Mouse (Mus musculus): ENCODE results near the gene Slc12a7. TPM values are rescaled to one million over a fixed set of nuclear protein-coding genes. Genes with fewer than 3 reads are reported as not detected.

The Slc12a7 gene
- polyA plus RNA-seq, 1 experiment from 2014 or later = 49.1 TPM

GRCm38 (mm10) chr13:73821251-73821650 is 88.4 kb downstream of the Slc12a7 start:
- no peaks in the 10 kb centered on the region for H3K27me3 ChIP-seq (ENCODE audit: control insufficient read depth, insufficient read depth, low read length)
- no peak for ATAC-seq (ENCODE audit: insufficient number of reproducible peaks, low FRiP score, low TSS enrichment, low read depth)
- no peak overlapping the region for H3K4me2 ChIP-seq (ENCODE audit: low read depth, severe bottlenecking)
- no peak for DNase-seq (ENCODE audit: low spot score)
- no peak overlapping the region for H3K4me3 ChIP-seq (ENCODE audit: low read depth, low read length)
- H3K36me3 ChIP-seq (ENCODE audit: control insufficient read depth, insufficient read depth, low read length) = peaks cover 4% of the 10 kb centered on the region
- H3K9ac ChIP-seq (ENCODE audit: low read length) = no peak overlapping the region
- H3K4me1 ChIP-seq (ENCODE audit: control insufficient read depth, insufficient read depth, low read length) = no peaks in the 10 kb centered on the region
- H3K9me3 ChIP-seq (ENCODE audit: control insufficient read depth, low read length) = no peaks in the 10 kb centered on the region
- no peak overlapping the region for H3K27ac ChIP-seq (replicated peaks; ENCODE audit: low read depth, low read length)
- 85% methylated on average over 7 of the region's 7 CpGs for WGBS

GRCm38 (mm10) chr13:73822187-73822800 is 89.4 kb downstream of the Slc12a7 start:
- WGBS = 65% methylated on average over 4 of the region's 4 CpGs
- Histone ChIP-seq H3K27me3 (ENCODE audit: control insufficient read depth, insufficient read depth, low read length) (no peaks in the 10 kb centered on the region), H3K4me1 (ENCODE audit: control insufficient read depth, insufficient read depth, low read length) (0 out of 2 replicates have a peak, but pooled peaks cover 3% of the 10 kb centered on the region), H3K27ac (replicated peaks; ENCODE audit: low read depth, low read length) (no peak overlapping the region), H3K4me3 (ENCODE audit: low read depth, low read length) (no peak overlapping the region), H3K9ac (ENCODE audit: low read length) (no peak overlapping the region), H3K9me3 (ENCODE audit: control insufficient read depth, low read length) (no peaks in the 10 kb centered on the region), H3K36me3 (ENCODE audit: control insufficient read depth, insufficient read depth, low read length) (peaks cover 4% of the 10 kb centered on the region), H3K4me2 (ENCODE audit: low read depth, severe bottlenecking) (no peak overlapping the region)
- DNase-seq (ENCODE audit: low spot score) = peak; percentile 70
- ATAC-seq (ENCODE audit: insufficient number of reproducible peaks, low FRiP score, low TSS enrichment, low read depth) = no peak; the same call in 1 of the 2 replicates

- Histone ChIP-seq H3K27me3 (ENCODE audit: control insufficient read depth, insufficient read depth, low read length) (no peaks in the 10 kb centered on the region), H3K27ac (replicated peaks; ENCODE audit: low read depth, low read length) (no peak overlapping the region), H3K36me3 (ENCODE audit: control insufficient read depth, insufficient read depth, low read length) (peaks cover 4% of the 10 kb centered on the region), H3K4me3 (ENCODE audit: low read depth, low read length) (no peak overlapping the region), H3K9ac (ENCODE audit: low read length) (no peak overlapping the region), H3K4me2 (ENCODE audit: low read depth, severe bottlenecking) (no peak overlapping the region), H3K9me3 (ENCODE audit: control insufficient read depth, low read length) (no peaks in the 10 kb centered on the region), H3K4me1 (ENCODE audit: control insufficient read depth, insufficient read depth, low read length) (0 out of 2 replicates have a peak, but pooled peaks cover 6% of the 10 kb centered on the region)
- no peak for ATAC-seq (ENCODE audit: insufficient number of reproducible peaks, low FRiP score, low TSS enrichment, low read depth)
- WGBS = 82% methylated on average over 6 of the region's 6 CpGs
- DNase-seq (ENCODE audit: low spot score) = no peak
These were observed 90.8 kb downstream of the Slc12a7 start for GRCm38 (mm10) chr13:73823711-73824110.

GRCm38 (mm10) chr13:73827243-73827642 is 94.3 kb downstream of the Slc12a7 start:
- Histone ChIP-seq H3K4me2 (ENCODE audit: low read depth, severe bottlenecking) (no peak overlapping the region), H3K27ac (replicated peaks; ENCODE audit: low read depth, low read length) (no peak overlapping the region), H3K9ac (ENCODE audit: low read length) (no peak overlapping the region), H3K9me3 (ENCODE audit: control insufficient read depth, low read length) (no peaks in the 10 kb centered on the region), H3K36me3 (ENCODE audit: control insufficient read depth, insufficient read depth, low read length) (peaks cover 2% of the 10 kb centered on the region; the same call in 1 of the 2 replicates), H3K4me1 (ENCODE audit: control insufficient read depth, insufficient read depth, low read length) (peaks cover 7% of the 10 kb centered on the region; the same call in 1 of the 2 replicates), H3K4me3 (ENCODE audit: low read depth, low read length) (no peak overlapping the region), H3K27me3 (ENCODE audit: control insufficient read depth, insufficient read depth, low read length) (no peaks in the 10 kb centered on the region)
- ATAC-seq (ENCODE audit: insufficient number of reproducible peaks, low FRiP score, low TSS enrichment, low read depth) (no peak), DNase-seq (ENCODE audit: low spot score) (no peak)
- WGBS = 64% methylated on average over 8 of the region's 8 CpGs

- Histone ChIP-seq H3K4me2 (ENCODE audit: low read depth, severe bottlenecking) (no peak overlapping the region), H3K27me3 (ENCODE audit: control insufficient read depth, insufficient read depth, low read length) (no peaks in the 10 kb centered on the region), H3K4me1 (ENCODE audit: control insufficient read depth, insufficient read depth, low read length) (peaks cover 50% of the 10 kb centered on the region), H3K36me3 (ENCODE audit: control insufficient read depth, insufficient read depth, low read length) (no peaks in the 10 kb centered on the region; the same call in 1 of the 2 replicates), H3K9ac (ENCODE audit: low read length) (no peak overlapping the region), H3K9me3 (ENCODE audit: control insufficient read depth, low read length) (no peaks in the 10 kb centered on the region), H3K4me3 (ENCODE audit: low read depth, low read length) (no peak overlapping the region), H3K27ac (replicated peaks; ENCODE audit: low read depth, low read length) (no peak overlapping the region)
- WGBS = 0% methylated on average over 2 of the region's 2 CpGs
- DNase-seq (ENCODE audit: low spot score) = peak; percentile 88
- ATAC-seq (ENCODE audit: insufficient number of reproducible peaks, low FRiP score, low TSS enrichment, low read depth) = 0 out of 2 replicates have a peak, but pooled peaks have one; percentile 8
These were observed 98.6 kb downstream of the Slc12a7 start for GRCm38 (mm10) chr13:73831486-73831885.

GRCm38 (mm10) chr13:73833809-73834208 is 100.9 kb downstream of the Slc12a7 start:
- no peaks in the 10 kb centered on the region for H3K36me3 ChIP-seq (ENCODE audit: control insufficient read depth, insufficient read depth, low read length)
- H3K27ac ChIP-seq (replicated peaks; ENCODE audit: low read depth, low read length) = peak overlapping the region; percentile 96
- H3K4me1 ChIP-seq (ENCODE audit: control insufficient read depth, insufficient read depth, low read length) = peaks cover 54% of the 10 kb centered on the region
- H3K9ac ChIP-seq (ENCODE audit: low read length) = peak overlapping the region; percentile 27; the same call in 1 of the 2 replicates
- no peaks in the 10 kb centered on the region for H3K9me3 ChIP-seq (ENCODE audit: control insufficient read depth, low read length)
- peak; percentile 90 for DNase-seq (ENCODE audit: low spot score)
- ATAC-seq (ENCODE audit: insufficient number of reproducible peaks, low FRiP score, low TSS enrichment, low read depth) = peak; percentile 75
- H3K4me2 ChIP-seq (ENCODE audit: low read depth, severe bottlenecking) = peak overlapping the region; percentile 17; the same call in 1 of the 2 replicates
- no peaks in the 10 kb centered on the region for H3K27me3 ChIP-seq (ENCODE audit: control insufficient read depth, insufficient read depth, low read length)
- H3K4me3 ChIP-seq (ENCODE audit: low read depth, low read length) = no peak overlapping the region
- WGBS = 5% methylated on average over 12 of the region's 12 CpGs

GRCm38 (mm10) chr13:73835791-73836190 is 102.9 kb downstream of the Slc12a7 start:
- no peak overlapping the region for H3K9ac ChIP-seq (ENCODE audit: low read length)
- H3K9me3 ChIP-seq (ENCODE audit: control insufficient read depth, low read length) = no peaks in the 10 kb centered on the region
- H3K36me3 ChIP-seq (ENCODE audit: control insufficient read depth, insufficient read depth, low read length) = no peaks in the 10 kb centered on the region
- ATAC-seq (ENCODE audit: insufficient number of reproducible peaks, low FRiP score, low TSS enrichment, low read depth) (no peak), DNase-seq (ENCODE audit: low spot score) (peak; percentile 42)
- H3K4me3 ChIP-seq (ENCODE audit: low read depth, low read length) = no peak overlapping the region
- no peak overlapping the region for H3K4me2 ChIP-seq (ENCODE audit: low read depth, severe bottlenecking)
- H3K4me1 ChIP-seq (ENCODE audit: control insufficient read depth, insufficient read depth, low read length) = peaks cover 62% of the 10 kb centered on the region
- peak overlapping the region; percentile 72 for H3K27ac ChIP-seq (replicated peaks; ENCODE audit: low read depth, low read length)
- 16% methylated on average over 4 of the region's 4 CpGs for WGBS
- no peaks in the 10 kb centered on the region for H3K27me3 ChIP-seq (ENCODE audit: control insufficient read depth, insufficient read depth, low read length)

GRCm38 (mm10) chr13:73836491-73836890 is 103.6 kb downstream of the Slc12a7 start:
- Histone ChIP-seq H3K9me3 (ENCODE audit: control insufficient read depth, low read length) (no peaks in the 10 kb centered on the region), H3K4me1 (ENCODE audit: control insufficient read depth, insufficient read depth, low read length) (peaks cover 62% of the 10 kb centered on the region), H3K4me3 (ENCODE audit: low read depth, low read length) (no peak overlapping the region), H3K4me2 (ENCODE audit: low read depth, severe bottlenecking) (no peak overlapping the region), H3K36me3 (ENCODE audit: control insufficient read depth, insufficient read depth, low read length) (no peaks in the 10 kb centered on the region), H3K9ac (ENCODE audit: low read length) (no peak overlapping the region), H3K27me3 (ENCODE audit: control insufficient read depth, insufficient read depth, low read length) (no peaks in the 10 kb centered on the region), H3K27ac (replicated peaks; ENCODE audit: low read depth, low read length) (peak overlapping the region; percentile 72)
- DNase-seq (ENCODE audit: low spot score) (no peak), ATAC-seq (ENCODE audit: insufficient number of reproducible peaks, low FRiP score, low TSS enrichment, low read depth) (no peak)
- 73% methylated on average over 6 of the region's 6 CpGs for WGBS
